Mouse (Mus musculus) stomach, embryonic 14.5 days (tissue): ENCODE measurements at regions not wholly inside any gene's neighbourhood (a gene's known extent, or its start where the extent isn't known, plus 50 kb on each side); places are given as distances from the start of the nearest gene placed in this dataset.
"Not testable (repeated sequence)": the region's sequence is repeated elsewhere in the genome, so short reads cannot be mapped to it uniquely, and the experiment has no call there.

Experiments
- ATAC-seq: fragments of 200-750 bp; cut with Nextera tagmentation; 2 replicates; pipeline ENCODE4 v1.8.0; 2017; ENCODE audit warnings: low read depth, moderate TSS enrichment; ENCODE audit not compliant: insufficient number of reproducible peaks, insufficient read depth, low FRiP score
- H3K27ac ChIP-seq: fragments of 300-500 bp; sonication (generic); 2 replicates; pipeline ENCODE4 v1.5.1; 2014; ENCODE audit warnings: mild to moderate bottlenecking, low read length, moderate library complexity, mixed read lengths
- H3K27me3 ChIP-seq: fragments of 300-500 bp; sonication (generic); 2 replicates; pipeline ENCODE4 v1.6.1; 2014; ENCODE audit warnings: low read length, control low read depth, mixed read lengths; ENCODE audit not compliant: control insufficient read depth, insufficient read depth
- H3K36me3 ChIP-seq: fragments of 300-500 bp; sonication (generic); 2 replicates; pipeline ENCODE4 v1.6.1; 2014; ENCODE audit warnings: mild to moderate bottlenecking, control low read depth, low read length, moderate library complexity, mixed read lengths; ENCODE audit not compliant: control insufficient read depth, insufficient read depth
- H3K4me1 ChIP-seq: fragments of 300-500 bp; sonication (generic); 2 replicates; pipeline ENCODE4 v1.6.1; 2014; ENCODE audit warnings: low read length, control low read depth, mixed read lengths; ENCODE audit not compliant: control insufficient read depth, insufficient read depth
- H3K4me2 ChIP-seq: fragments of 300-500 bp; sonication (generic); replicated peaks from 2 replicates; pipeline ENCODE4 v1.6.1; 2014; ENCODE audit warnings: low read depth, low read length, control low read depth
- H3K4me3 ChIP-seq: fragments of 300-500 bp; sonication (generic); 2 replicates; pipeline ENCODE4 v1.5.1; 2014; ENCODE audit warnings: low read depth, low read length, control low read depth
- H3K9ac ChIP-seq: fragments of 300-500 bp; sonication (generic); replicated peaks from 2 replicates; pipeline ENCODE4 v1.6.1; 2014; ENCODE audit warnings: low read depth, mild to moderate bottlenecking, control low read depth, low read length, moderate library complexity, mixed read lengths
- H3K9me3 ChIP-seq: fragments of 300-500 bp; sonication (generic); 2 replicates; pipeline ENCODE4 v1.6.1; 2016; ENCODE audit warnings: low read depth, low read length, control low read depth; ENCODE audit not compliant: control insufficient read depth
- WGBS: fragments of 180-500 bp; shearing (Covaris S2); extraction: QIAGEN DNeasy Blood & Tissue Kit; methylation state at CpG from one replicate; pipeline ENCODE4 v1.1.7; 2014; 5-methylcytosine and 5-hydroxymethylcytosine counted together

- WGBS = 65% methylated on average over 8 of the region's 8 CpGs
- Histone ChIP-seq H3K36me3 (no peaks in the 10 kb centered on the region), H3K4me3 (no peak overlapping the region), H3K4me2 (no peak overlapping the region), H3K9me3 (0 out of 2 replicates have a peak, but pooled peaks cover 7% of the 10 kb centered on the region), H3K27me3 (no peaks in the 10 kb centered on the region), H3K4me1 (no peaks in the 10 kb centered on the region), H3K9ac (no peak overlapping the region), H3K27ac (no peak overlapping the region)
- ATAC-seq = no peak
Observed at GRCm38 (mm10) chr12:104614240-104614639, 137.5 kb downstream of the Dicer1 start.

DNA sequence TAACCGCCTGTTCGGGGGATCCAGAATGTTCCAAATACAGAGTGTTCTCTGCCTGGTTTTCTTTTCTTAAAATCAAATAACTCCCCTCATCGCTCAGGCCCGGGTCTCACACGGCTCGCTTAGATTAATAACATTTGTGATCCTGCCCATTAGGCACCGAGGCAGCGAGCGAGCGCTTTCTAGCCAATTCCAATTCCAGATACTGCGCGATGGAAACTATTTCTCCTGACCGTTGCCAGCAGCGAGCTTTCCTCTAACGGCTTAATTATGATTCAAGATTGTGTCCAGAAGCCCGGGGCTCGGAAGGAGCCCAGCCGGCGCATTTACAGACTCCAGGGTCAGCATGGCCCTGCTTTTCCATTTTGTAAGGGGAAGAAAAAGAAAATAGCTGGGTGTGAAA, 136.6 kb upstream of the Gsc start:
- WGBS = 54% methylated on average over 19 of the region's 19 CpGs
- no peaks in the 10 kb centered on the region for H3K36me3 ChIP-seq
- H3K27me3 ChIP-seq = no peaks in the 10 kb centered on the region
- H3K4me1 ChIP-seq = 0 out of 2 replicates have a peak, but pooled peaks cover 2% of the 10 kb centered on the region
- ATAC-seq = no peak
- H3K4me3 ChIP-seq = no peak overlapping the region
- H3K4me2 ChIP-seq = no peak overlapping the region
- no peak overlapping the region for H3K9ac ChIP-seq
- 0 out of 2 replicates have a peak overlapping the region, but pooled peaks have one; percentile 27 for H3K27ac ChIP-seq
- 0 out of 2 replicates have a peak, but pooled peaks cover 7% of the 10 kb centered on the region for H3K9me3 ChIP-seq

GRCm38 (mm10) chr12:104608956-104609355, 135.8 kb upstream of the Gsc start:
- H3K27ac ChIP-seq, H3K4me2 ChIP-seq, H3K4me3 ChIP-seq, H3K4me1 ChIP-seq, H3K27me3 ChIP-seq, H3K9ac ChIP-seq, H3K9me3 ChIP-seq, H3K36me3 ChIP-seq, ATAC-seq: not testable (repeated sequence)
- 91% methylated on average over 3 of the region's 4 CpGs for WGBS

DNA sequence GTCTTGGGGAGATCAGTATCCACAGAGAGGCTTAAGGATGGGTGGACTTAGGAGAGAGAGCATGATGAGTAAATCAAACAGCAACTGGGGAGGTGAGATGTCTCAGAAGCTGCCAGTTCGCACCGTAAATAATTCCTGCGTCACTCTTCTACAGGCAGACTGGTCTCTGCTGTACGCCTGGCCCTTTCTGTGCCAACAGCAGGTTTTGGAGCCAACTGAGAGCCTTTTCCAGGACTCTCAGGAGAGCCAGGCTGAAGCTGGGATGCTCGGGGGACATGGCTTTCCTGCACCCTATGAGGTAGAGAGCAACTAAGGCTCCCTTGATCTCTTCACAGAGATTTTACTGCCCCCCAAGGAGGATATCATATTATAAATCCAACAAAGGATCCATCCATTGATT, 134.3 kb upstream of the Gsc start:
- no peak overlapping the region for H3K4me3 ChIP-seq
- H3K9ac ChIP-seq = no peak overlapping the region
- H3K36me3 ChIP-seq = no peaks in the 10 kb centered on the region
- WGBS = 79% methylated on average over 5 of the region's 5 CpGs
- H3K9me3 ChIP-seq = 0 out of 2 replicates have a peak, but pooled peaks cover 5% of the 10 kb centered on the region
- no peaks in the 10 kb centered on the region for H3K27me3 ChIP-seq
- no peak overlapping the region for H3K27ac ChIP-seq
- no peak overlapping the region for H3K4me2 ChIP-seq
- 0 out of 2 replicates have a peak, but pooled peaks cover 2% of the 10 kb centered on the region for H3K4me1 ChIP-seq
- ATAC-seq = no peak

GRCm38 (mm10) chr12:104605535-104606399, 132.6 kb upstream of the Gsc start:
- no peaks in the 10 kb centered on the region for H3K36me3 ChIP-seq
- H3K4me2 ChIP-seq = no peak overlapping the region
- no peaks in the 10 kb centered on the region for H3K27me3 ChIP-seq
- no peaks in the 10 kb centered on the region; the same call in 1 of the 2 replicates for H3K9me3 ChIP-seq
- no peak overlapping the region for H3K4me3 ChIP-seq
- 0 out of 2 replicates have a peak, but pooled peaks cover 2% of the 10 kb centered on the region for H3K4me1 ChIP-seq
- WGBS = 44% methylated on average over 24 of the region's 24 CpGs
- no peak overlapping the region for H3K27ac ChIP-seq
- H3K9ac ChIP-seq = no peak overlapping the region
- no peak; the same call in 1 of the 2 replicates for ATAC-seq

DNA sequence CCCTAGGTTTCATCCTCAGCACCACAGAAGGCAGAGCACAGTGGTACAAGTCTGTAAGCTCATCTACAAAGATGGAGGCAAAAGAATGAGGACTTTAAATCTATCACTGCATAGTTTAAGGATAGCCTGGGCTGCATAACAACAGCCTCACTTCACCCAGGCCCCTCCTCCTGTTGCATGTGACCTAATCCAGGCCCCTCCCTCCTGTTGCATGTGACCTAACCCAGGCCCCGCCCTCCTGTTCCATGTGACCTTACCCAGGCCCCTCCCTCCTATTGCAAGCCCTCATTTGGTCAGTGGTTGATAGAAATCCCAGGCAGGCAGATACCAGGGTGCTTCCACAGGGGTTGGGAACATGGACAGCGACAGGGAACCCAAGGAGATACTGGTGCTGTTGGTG, 124.9 kb upstream of the Gsc start:
- ATAC-seq = no peak
- Histone ChIP-seq H3K4me2 (no peak overlapping the region), H3K4me1 (no peaks in the 10 kb centered on the region), H3K9me3 (no peaks in the 10 kb centered on the region; the same call in 1 of the 2 replicates), H3K27ac (no peak overlapping the region), H3K9ac (no peak overlapping the region), H3K27me3 (no peaks in the 10 kb centered on the region), H3K36me3 (no peaks in the 10 kb centered on the region), H3K4me3 (no peak overlapping the region)
- WGBS = 73% methylated on average over 2 of the region's 2 CpGs

GRCm38 (mm10) chr12:104593526-104594155, 120.5 kb upstream of the Gsc start:
- Histone ChIP-seq H3K9ac (no peak overlapping the region), H3K27me3 (no peaks in the 10 kb centered on the region), H3K36me3 (no peaks in the 10 kb centered on the region), H3K4me2 (no peak overlapping the region), H3K27ac (no peak overlapping the region), H3K9me3 (no peaks in the 10 kb centered on the region), H3K4me1 (no peaks in the 10 kb centered on the region), H3K4me3 (no peak overlapping the region)
- ATAC-seq = no peak
- 49% methylated on average over 19 of the region's 19 CpGs for WGBS

GRCm38 (mm10) chr12:104592791-104593525, 119.8 kb upstream of the Gsc start:
- Histone ChIP-seq H3K27ac (no peak overlapping the region), H3K9ac (no peak overlapping the region), H3K4me2 (no peak overlapping the region), H3K4me3 (no peak overlapping the region), H3K36me3 (no peaks in the 10 kb centered on the region), H3K4me1 (no peaks in the 10 kb centered on the region), H3K9me3 (no peaks in the 10 kb centered on the region), H3K27me3 (no peaks in the 10 kb centered on the region)
- 56% methylated on average over 21 of the region's 21 CpGs for WGBS
- no peak for ATAC-seq
